ENCODE assay signal across 10 mouse cellular contexts in genomic region chr1:134816617-134817016, GRCm38 (mm10).
A peak's percentile ranks its signal among the peaks of the same experiment; 100 is the strongest.
DNase-seq lines count a peak whose midpoint lies in the region; ATAC-seq and TF ChIP-seq lines count a peak whose summit lies in the region.
"Had no signal": no experiment of that assay in that cellular context is flagged by ENCODE, and none has a peak within 500 bp of the region (broad histone marks: within the 10 kb centered on the region; RNA-seq: fewer than 3 reads in every experiment).

No protein-coding gene starts in this region.

- ATAC-seq in heart, embryonic 14.5 days (ENCODE audit: insufficient number of reproducible peaks, insufficient read depth, low FRiP score, low read depth) = peak; percentile 90

- no peaks in the 10 kb centered on the region for H3K27me3 ChIP-seq in embryonic facial prominence, embryonic 10.5 days (replicated peaks; ENCODE audit: low read depth, poor library complexity, severe bottlenecking)
- no peaks in the 10 kb centered on the region for H3K27me3 ChIP-seq in heart, embryonic 14.5 days (ENCODE audit: control insufficient read depth, insufficient read depth, low read length)
- H3K27me3 ChIP-seq: neural tube, embryonic 12.5 days had no signal

- WGBS in embryonic facial prominence, embryonic 10.5 days = 83% methylated on average over 6 of the region's 6 CpGs
- WGBS in heart, embryonic 14.5 days = 8% methylated on average over 6 of the region's 6 CpGs

- H3K9me3 ChIP-seq in embryonic facial prominence, embryonic 10.5 days = no peaks in the 10 kb centered on the region
- H3K9me3 ChIP-seq in heart, embryonic 14.5 days (ENCODE audit: control insufficient read depth, low read length) = no peaks in the 10 kb centered on the region
- H3K9me3 ChIP-seq: G1E; neural tube, embryonic 12.5 days had no signal

- H3K9ac ChIP-seq in heart, embryonic 14.5 days (ENCODE audit: low read length) = no peak overlapping the region
- H3K9ac ChIP-seq: neural tube, embryonic 12.5 days had no signal

- no peak overlapping the region for H3K27ac ChIP-seq in left cerebral cortex, adult 2 months
- H3K27ac ChIP-seq in embryonic facial prominence, embryonic 10.5 days (replicated peaks) = 0 out of 2 replicates have a peak overlapping the region, but pooled peaks have one; percentile 16
- peak overlapping the region; percentile 83 to 87 for H3K27ac ChIP-seq in heart, embryonic 14.5 days (replicated peaks in 1 of 2; ENCODE audit: control insufficient read depth in 1 of 2, insufficient read depth in 1 of 2, low read depth in 2 of 2, low read length in 2 of 2)
- H3K27ac ChIP-seq: neural tube, embryonic 12.5 days had no signal

- H3K36me3 ChIP-seq in embryonic facial prominence, embryonic 10.5 days (replicated peaks) = no peaks in the 10 kb centered on the region
- peaks cover under 1% of the 10 kb centered on the region; the same call in 1 of the 2 replicates for H3K36me3 ChIP-seq in heart, embryonic 14.5 days (ENCODE audit: control insufficient read depth, insufficient read depth, low read length)
- H3K36me3 ChIP-seq: neural tube, embryonic 12.5 days had no signal

- TF ChIP-seq CTCF in left cerebral cortex, adult 2 months (IDR thresholded peaks at IDR 0.05) = no peak

- no peak overlapping the region for H3K4me3 ChIP-seq in left cerebral cortex, adult 2 months
- no peak overlapping the region for H3K4me3 ChIP-seq in embryonic facial prominence, embryonic 10.5 days
- H3K4me3 ChIP-seq in heart, embryonic 14.5 days (ENCODE audit: control insufficient read depth in 1 of 2, insufficient read depth in 1 of 2, low read depth in 1 of 2, low read length in 2 of 2) = no peak overlapping the region
- H3K4me3 ChIP-seq: neural tube, embryonic 12.5 days had no signal

- H3K4me1 ChIP-seq in embryonic facial prominence, embryonic 10.5 days = peaks cover 4% of the 10 kb centered on the region; the same call in 1 of the 2 replicates
- peaks cover 17 to 45% of the 10 kb centered on the region in 2 experiments for H3K4me1 ChIP-seq in heart, embryonic 14.5 days (ENCODE audit: control insufficient read depth in 2 of 2, insufficient read depth in 2 of 2, low read length in 2 of 2)
- H3K4me1 ChIP-seq: neural tube, embryonic 12.5 days had no signal

- H3K4me2 ChIP-seq in heart, embryonic 14.5 days (ENCODE audit: low read length) = peak overlapping the region; percentile 36
- H3K4me2 ChIP-seq: neural tube, embryonic 12.5 days had no signal

- intact Hi-C loops in left cerebral cortex, postnatal 4 days (cut with DNase I) = no loop called here
- intact Hi-C loops in left cerebral cortex, adult 2 months (cut with DNase I) = no loop called here

- DNase-seq in left cerebral cortex, postnatal 4 days = peak; percentile 73
- no peak for DNase-seq in left cerebral cortex, adult 2 months (ENCODE audit: extremely low spot score in 1 of 2, low spot score in 2 of 2)
- DNase-seq in embryonic facial prominence, embryonic 10.5 days (ENCODE audit: low spot score) = no peak
- peak; percentile 54 for DNase-seq in liver
- peak; percentile 31 for DNase-seq in ovary, postnatal 10 days (ENCODE audit: low spot score)
- DNase-seq in layer of hippocampus, adult 8-10 months (ENCODE audit: low spot score in 2 of 2) = no peak
- no peak for DNase-seq in frontal cortex, postnatal 25 days (ENCODE audit: low spot score in 2 of 2)

Comparison
In these comparisons a context has a peak if more than half of its experiments do, and no peak if none do; other contexts are left out.
1. DNase-seq: peak in left cerebral cortex, postnatal 4 days (single experiment), liver (single experiment) and ovary, postnatal 10 days (single experiment); none in left cerebral cortex, adult 2 months (0 of 2), embryonic facial prominence, embryonic 10.5 days (single experiment), layer of hippocampus, adult 8-10 months (0 of 2) and frontal cortex, postnatal 25 days (0 of 2).